Mouse (Mus musculus): Measurements from ENCODE around the gene Gm6370. TPM values are rescaled to one million over a fixed set of nuclear protein-coding genes. Genes with fewer than 3 reads are reported as not detected.
"Not testable (repeated sequence)": the region's sequence is repeated elsewhere in the genome, so short reads cannot be mapped to it uniquely, and the experiment has no call there.

Gm6370 gene
- polyA plus RNA-seq, 1 experiment from 2014 or later = not detected

GRCm38 (mm10) chr5:146470821-146471220 is 20.3 kb upstream of the Gm6370 start:
- Histone ChIP-seq H3K4me2 (ENCODE audit: low read depth, low read length) (no peak overlapping the region), H3K27me3 (ENCODE audit: control insufficient read depth, insufficient read depth, low read length) (no peaks in the 10 kb centered on the region), H3K36me3 (replicated peaks; ENCODE audit: control insufficient read depth, insufficient read depth, low read depth, low read length) (no peaks in the 10 kb centered on the region), H3K4me3 (ENCODE audit: low read depth, low read length) (no peak overlapping the region), H3K9ac (replicated peaks; ENCODE audit: low read length) (no peak overlapping the region), H3K4me1 (ENCODE audit: control insufficient read depth, insufficient read depth, low read length) (no peaks in the 10 kb centered on the region), H3K27ac (replicated peaks; ENCODE audit: low read depth, low read length) (no peak overlapping the region), H3K9me3 (replicated peaks; ENCODE audit: control insufficient read depth, low read length) (no peaks in the 10 kb centered on the region)
- WGBS = 92% methylated on average over 9 of the region's 9 CpGs
- DNase-seq (ENCODE audit: low spot score) (no peak), ATAC-seq (replicated peaks; ENCODE audit: insufficient number of reproducible peaks, low FRiP score, low TSS enrichment, low read depth) (no peak)

GRCm38 (mm10) chr5:146471311-146471710 is 19.9 kb upstream of the Gm6370 start:
- no peaks in the 10 kb centered on the region for H3K4me1 ChIP-seq (ENCODE audit: control insufficient read depth, insufficient read depth, low read length)
- H3K4me2 ChIP-seq (ENCODE audit: low read depth, low read length) = no peak overlapping the region
- ATAC-seq (replicated peaks; ENCODE audit: insufficient number of reproducible peaks, low FRiP score, low TSS enrichment, low read depth) = no peak
- H3K27me3 ChIP-seq (ENCODE audit: control insufficient read depth, insufficient read depth, low read length) = no peaks in the 10 kb centered on the region
- no peaks in the 10 kb centered on the region for H3K9me3 ChIP-seq (replicated peaks; ENCODE audit: control insufficient read depth, low read length)
- WGBS = 88% methylated on average over 5 of the region's 5 CpGs
- DNase-seq (ENCODE audit: low spot score) = no peak
- no peak overlapping the region for H3K4me3 ChIP-seq (ENCODE audit: low read depth, low read length)
- H3K36me3 ChIP-seq (replicated peaks; ENCODE audit: control insufficient read depth, insufficient read depth, low read depth, low read length) = no peaks in the 10 kb centered on the region
- H3K27ac ChIP-seq (replicated peaks; ENCODE audit: low read depth, low read length) = no peak overlapping the region
- no peak overlapping the region for H3K9ac ChIP-seq (replicated peaks; ENCODE audit: low read length)

GRCm38 (mm10) chr5:146471821-146472220 is 19.3 kb upstream of the Gm6370 start:
- no peaks in the 10 kb centered on the region for H3K27me3 ChIP-seq (ENCODE audit: control insufficient read depth, insufficient read depth, low read length)
- no peak overlapping the region for H3K4me3 ChIP-seq (ENCODE audit: low read depth, low read length)
- no peak overlapping the region for H3K4me2 ChIP-seq (ENCODE audit: low read depth, low read length)
- no peaks in the 10 kb centered on the region for H3K36me3 ChIP-seq (replicated peaks; ENCODE audit: control insufficient read depth, insufficient read depth, low read depth, low read length)
- no peaks in the 10 kb centered on the region for H3K4me1 ChIP-seq (ENCODE audit: control insufficient read depth, insufficient read depth, low read length)
- ATAC-seq (replicated peaks; ENCODE audit: insufficient number of reproducible peaks, low FRiP score, low TSS enrichment, low read depth) = no peak
- no peak overlapping the region for H3K27ac ChIP-seq (replicated peaks; ENCODE audit: low read depth, low read length)
- H3K9me3 ChIP-seq (replicated peaks; ENCODE audit: control insufficient read depth, low read length) = no peaks in the 10 kb centered on the region
- no peak overlapping the region for H3K9ac ChIP-seq (replicated peaks; ENCODE audit: low read length)
- DNase-seq (ENCODE audit: low spot score) = no peak
- WGBS = 88% methylated on average over 12 of the region's 12 CpGs

GRCm38 (mm10) chr5:146479564-146479963 is 11.6 kb upstream of the Gm6370 start:
- H3K4me2 ChIP-seq (ENCODE audit: low read depth, low read length); H3K9ac ChIP-seq (replicated peaks; ENCODE audit: low read length); ATAC-seq (replicated peaks; ENCODE audit: insufficient number of reproducible peaks, low FRiP score, low TSS enrichment, low read depth); H3K27ac ChIP-seq (replicated peaks; ENCODE audit: low read depth, low read length); H3K4me3 ChIP-seq (ENCODE audit: low read depth, low read length); H3K27me3 ChIP-seq (ENCODE audit: control insufficient read depth, insufficient read depth, low read length); H3K9me3 ChIP-seq (replicated peaks; ENCODE audit: control insufficient read depth, low read length); H3K4me1 ChIP-seq (ENCODE audit: control insufficient read depth, insufficient read depth, low read length); H3K36me3 ChIP-seq (replicated peaks; ENCODE audit: control insufficient read depth, insufficient read depth, low read depth, low read length): not testable (repeated sequence)
- 11% methylated on average over 4 of the region's 4 CpGs for WGBS
- DNase-seq (ENCODE audit: low spot score) = peak; percentile 6

- not testable (repeated sequence) for H3K4me2 ChIP-seq (ENCODE audit: low read depth, low read length); H3K27me3 ChIP-seq (ENCODE audit: control insufficient read depth, insufficient read depth, low read length); H3K9me3 ChIP-seq (replicated peaks; ENCODE audit: control insufficient read depth, low read length); H3K4me3 ChIP-seq (ENCODE audit: low read depth, low read length); H3K36me3 ChIP-seq (replicated peaks; ENCODE audit: control insufficient read depth, insufficient read depth, low read depth, low read length); H3K27ac ChIP-seq (replicated peaks; ENCODE audit: low read depth, low read length); DNase-seq (ENCODE audit: low spot score); H3K9ac ChIP-seq (replicated peaks; ENCODE audit: low read length); H3K4me1 ChIP-seq (ENCODE audit: control insufficient read depth, insufficient read depth, low read length); ATAC-seq (replicated peaks; ENCODE audit: insufficient number of reproducible peaks, low FRiP score, low TSS enrichment, low read depth)
- WGBS = no CpG with 5 or more reads among the region's 3 CpGs
These were observed 9.5 kb upstream of the Gm6370 start, which contains the start of gene Gm6408 for GRCm38 (mm10) chr5:146481665-146482064. Gene Gm6408 (plus strand): TSS chr5:146481965.

- WGBS = 11% methylated on average over 3 of the region's 4 CpGs
- not testable (repeated sequence) for ATAC-seq (replicated peaks; ENCODE audit: insufficient number of reproducible peaks, low FRiP score, low TSS enrichment, low read depth); H3K27ac ChIP-seq (replicated peaks; ENCODE audit: low read depth, low read length); DNase-seq (ENCODE audit: low spot score); H3K9ac ChIP-seq (replicated peaks; ENCODE audit: low read length); H3K36me3 ChIP-seq (replicated peaks; ENCODE audit: control insufficient read depth, insufficient read depth, low read depth, low read length); H3K9me3 ChIP-seq (replicated peaks; ENCODE audit: control insufficient read depth, low read length); H3K4me1 ChIP-seq (ENCODE audit: control insufficient read depth, insufficient read depth, low read length); H3K4me3 ChIP-seq (ENCODE audit: low read depth, low read length); H3K4me2 ChIP-seq (ENCODE audit: low read depth, low read length); H3K27me3 ChIP-seq (ENCODE audit: control insufficient read depth, insufficient read depth, low read length)
These were observed 2.2 kb upstream of the Gm6370 start for GRCm38 (mm10) chr5:146488959-146489358.

- no CpG with 5 or more reads among the region's 5 CpGs for WGBS
These were observed 10.9 kb downstream of the Gm6370 start, which contains the start of gene 4930449I24Rik for GRCm38 (mm10) chr5:146502099-146502498. Gene 4930449I24Rik (plus strand): TSS chr5:146502399.

GRCm38 (mm10) chr5:146513823-146514222 is 22.7 kb downstream of the Gm6370 start, which contains the start of gene Gm3402:
Gene Gm3402 (plus strand): TSS chr5:146514123.
- not testable (repeated sequence) for H3K4me1 ChIP-seq (ENCODE audit: control insufficient read depth, insufficient read depth, low read length); H3K4me3 ChIP-seq (ENCODE audit: low read depth, low read length); H3K9ac ChIP-seq (replicated peaks; ENCODE audit: low read length); H3K36me3 ChIP-seq (replicated peaks; ENCODE audit: control insufficient read depth, insufficient read depth, low read depth, low read length); DNase-seq (ENCODE audit: low spot score); H3K4me2 ChIP-seq (ENCODE audit: low read depth, low read length); H3K9me3 ChIP-seq (replicated peaks; ENCODE audit: control insufficient read depth, low read length); H3K27me3 ChIP-seq (ENCODE audit: control insufficient read depth, insufficient read depth, low read length); ATAC-seq (replicated peaks; ENCODE audit: insufficient number of reproducible peaks, low FRiP score, low TSS enrichment, low read depth); H3K27ac ChIP-seq (replicated peaks; ENCODE audit: low read depth, low read length)
- WGBS = no CpG with 5 or more reads among the region's 5 CpGs

More at GRCm38 (mm10) chr5:146502099-146502498, 10.9 kb downstream of the Gm6370 start, which contains the start of gene 4930449I24Rik:
- H3K9me3 ChIP-seq (replicated peaks; ENCODE audit: control insufficient read depth, low read length); H3K4me1 ChIP-seq (ENCODE audit: control insufficient read depth, insufficient read depth, low read length); DNase-seq (ENCODE audit: low spot score); H3K27me3 ChIP-seq (ENCODE audit: control insufficient read depth, insufficient read depth, low read length); H3K9ac ChIP-seq (replicated peaks; ENCODE audit: low read length); H3K4me3 ChIP-seq (ENCODE audit: low read depth, low read length); H3K27ac ChIP-seq (replicated peaks; ENCODE audit: low read depth, low read length); H3K4me2 ChIP-seq (ENCODE audit: low read depth, low read length); ATAC-seq (replicated peaks; ENCODE audit: insufficient number of reproducible peaks, low FRiP score, low TSS enrichment, low read depth); H3K36me3 ChIP-seq (replicated peaks; ENCODE audit: control insufficient read depth, insufficient read depth, low read depth, low read length): not testable (repeated sequence)
